Mouse (Mus musculus) E14TG2a.4 (cell line): ENCODE data around the gene Ccdc191.

Experiments used
- CTCF ChIP-seq: conservative IDR thresholded peaks from 2 replicates; pipeline ENCODE4 v1.5.1; 2014; ENCODE audit warnings: low read length
- NANOG ChIP-seq: IDR thresholded peaks from 2 replicates; pipeline ENCODE4 v1.6.1; 2014; ENCODE audit warnings: borderline replicate concordance, low read length, mixed read lengths

DNA sequence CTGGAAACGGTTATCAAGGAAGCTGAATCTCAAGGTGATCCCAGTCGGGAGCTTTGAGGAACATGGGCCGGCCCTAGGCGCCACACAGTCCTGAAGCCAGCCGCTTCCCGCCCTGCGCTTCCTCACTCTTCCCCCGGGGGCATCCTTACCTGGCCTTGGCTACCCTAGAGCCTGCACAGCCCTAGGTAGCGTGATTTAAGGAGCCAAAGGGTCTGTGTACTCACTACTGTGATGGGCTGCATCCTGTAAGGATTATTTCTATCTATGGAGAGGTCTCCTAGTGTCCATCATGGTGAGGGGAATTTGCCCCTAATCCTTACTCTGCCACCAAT lies 371 bp downstream of the Ccdc191 start:
- peak; percentile 25; the same call in 1 of the 2 replicates for TF ChIP-seq CTCF
- no peak for TF ChIP-seq NANOG
